Mouse (Mus musculus) olfactory bulb, adult 2 months (tissue): ENCODE data around the gene Zfp512.

ENCODE experiments used
- CTCF ChIP-seq: fragments of 200-500 bp; IDR thresholded peaks from 2 replicates; pipeline ENCODE4 v1.5.1; 2012; ENCODE audit warnings: low read depth, mild to moderate bottlenecking, low read length, moderate library complexity; ENCODE audit not compliant: insufficient read depth
- POLR2A ChIP-seq: fragments of 200-500 bp; IDR thresholded peaks from 2 replicates; pipeline ENCODE4 v1.6.1; 2012; ENCODE audit warnings: mild to moderate bottlenecking, low read depth, low read length, moderate library complexity; ENCODE audit not compliant: insufficient read depth

DNA sequence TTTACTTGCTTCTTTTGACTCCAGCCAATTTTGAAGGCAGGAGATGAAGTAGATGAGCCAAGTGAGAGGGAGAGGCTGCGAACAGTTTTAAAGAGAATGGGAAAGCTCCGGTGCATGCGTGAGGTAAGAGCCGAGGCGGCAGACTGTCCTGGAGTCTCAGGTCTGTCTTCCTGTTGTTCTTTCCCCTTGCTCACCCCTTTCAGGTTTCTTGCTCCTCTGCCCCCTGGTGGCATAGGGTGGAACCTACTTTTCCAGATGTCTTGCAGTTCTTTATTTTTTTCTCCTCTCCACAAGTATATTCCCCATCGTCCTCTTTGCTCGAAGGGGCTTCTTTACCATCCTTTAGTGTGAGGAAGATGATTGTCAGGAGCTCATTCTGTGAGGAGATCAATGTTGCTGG, 18.1 kb downstream of the Zfp512 start:
- TF ChIP-seq POLR2A = no peak
- no peak for TF ChIP-seq CTCF
